Mouse (Mus musculus) adrenal gland (tissue): ENCODE measurements around the gene Lst1.

Source experiments
- microRNA-seq, 2 experiments: library from miRNA; unstranded; fragments of <30 nt; microRNA quantifications; one replicate each; pipeline ENCODE4; 2019

The Lst1 gene

Small RNAs within 50 kb of the gene (microRNA-seq; reads per million reads assigned to microRNA genes)
- gene Mir6973a (0 reads per million in 2 experiments), gene Mir6974 (0 reads per million in 2 experiments)
